Mouse (Mus musculus) heart, postnatal 4 days (tissue): ENCODE measurements around the gene Akr7a5. TPM values are rescaled to one million over a fixed set of nuclear protein-coding genes. Genes with fewer than 3 reads are reported as not detected.

Experiments used
- DNase-seq: peaks from one replicate; pipeline ENCODE4 v3.0.0; 2021
- total RNA-seq, 2 experiments: library from RNA; stranded (reverse); gene quantifications; 2 replicates each; pipeline ENCODE4 v1.2.3; 2021

Akr7a5 gene
- 10 to 100 TPM; 28.4 to 32.9 TPM for total RNA-seq

DNA sequence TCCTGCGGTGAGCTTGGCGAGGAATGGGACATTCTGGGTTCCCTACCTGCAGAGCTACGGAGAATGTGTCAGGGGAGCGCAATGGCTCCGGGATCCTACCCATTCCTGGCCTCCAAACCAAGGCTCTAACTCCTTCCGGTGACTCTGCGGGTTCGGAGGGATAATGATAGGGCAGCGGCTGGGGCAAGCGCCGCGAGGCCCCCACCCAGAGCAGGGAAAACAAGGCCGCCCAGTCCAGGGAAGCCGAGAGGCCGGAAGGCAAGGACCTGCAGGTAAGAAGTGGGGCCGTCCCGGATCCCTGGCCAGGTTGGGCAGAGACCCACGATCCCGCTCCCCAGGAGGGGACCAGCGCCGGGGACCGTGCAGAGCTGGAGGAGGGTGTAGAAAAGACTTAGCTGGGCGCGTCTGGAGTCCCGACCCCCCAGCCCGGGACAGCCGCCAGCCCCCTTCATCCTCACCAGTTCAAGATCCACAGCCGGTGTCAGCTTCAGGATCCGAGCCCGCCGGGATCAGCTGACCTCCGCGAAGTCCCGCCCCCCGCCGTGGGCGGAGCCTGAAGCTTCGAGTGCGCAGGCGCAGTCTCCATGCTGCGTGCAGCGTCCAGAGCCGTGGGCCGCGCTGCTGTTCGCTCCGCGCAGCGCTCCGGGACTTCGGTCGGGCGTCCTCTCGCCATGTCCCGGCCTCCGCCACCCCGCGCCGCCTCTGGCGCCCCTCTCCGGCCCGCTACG lies at the start of gene Akr7a5, which contains the start of gene Pqlc2:
Akr7a5 (plus strand) TSS at position 574 of the 728 bp plus-strand sequence.
Pqlc2 (minus strand) TSS at position 538 of the 728 bp plus-strand sequence.
- peak; percentile 99 for DNase-seq

DNA sequence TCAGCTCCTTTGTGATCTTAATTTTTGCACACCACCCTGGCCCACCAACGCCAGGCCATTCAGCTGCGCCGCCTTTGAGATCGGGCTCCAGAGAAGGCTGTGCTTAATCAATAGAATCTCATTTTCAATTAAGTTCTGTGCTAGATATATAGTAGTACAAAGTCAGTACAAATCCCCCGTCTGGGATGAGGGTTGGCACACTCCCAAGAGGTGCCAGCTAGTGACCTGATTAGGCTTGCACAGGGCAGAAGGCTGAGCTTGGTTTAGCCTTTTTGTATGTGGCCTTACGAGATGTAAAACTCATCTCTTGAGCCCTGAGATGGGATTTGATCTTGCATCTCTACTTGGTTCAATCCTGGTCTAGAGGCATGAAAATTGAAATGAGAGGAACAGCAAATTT lies 47.6 kb upstream of the Akr7a5 start:
- no peak for DNase-seq

- DNase-seq: no peak
These were observed 44.6 kb upstream of the Akr7a5 start for GRCm38 (mm10) chr4:139265783-139266499.

- DNase-seq: no peak
These were observed 44.1 kb upstream of the Akr7a5 start for GRCm38 (mm10) chr4:139266500-139266865.

GRCm38 (mm10) chr4:139267335-139267734 lies 43.2 kb upstream of the Akr7a5 start:
- DNase-seq: no peak

- DNase-seq: no peak
These were observed 42.3 kb upstream of the Akr7a5 start for GRCm38 (mm10) chr4:139268242-139268641.

- DNase-seq: no peak
These were observed 40.4 kb upstream of the Akr7a5 start for GRCm38 (mm10) chr4:139270168-139270567.

- DNase-seq: no peak
These were observed 39.0 kb upstream of the Akr7a5 start for GRCm38 (mm10) chr4:139271562-139271961.

DNA sequence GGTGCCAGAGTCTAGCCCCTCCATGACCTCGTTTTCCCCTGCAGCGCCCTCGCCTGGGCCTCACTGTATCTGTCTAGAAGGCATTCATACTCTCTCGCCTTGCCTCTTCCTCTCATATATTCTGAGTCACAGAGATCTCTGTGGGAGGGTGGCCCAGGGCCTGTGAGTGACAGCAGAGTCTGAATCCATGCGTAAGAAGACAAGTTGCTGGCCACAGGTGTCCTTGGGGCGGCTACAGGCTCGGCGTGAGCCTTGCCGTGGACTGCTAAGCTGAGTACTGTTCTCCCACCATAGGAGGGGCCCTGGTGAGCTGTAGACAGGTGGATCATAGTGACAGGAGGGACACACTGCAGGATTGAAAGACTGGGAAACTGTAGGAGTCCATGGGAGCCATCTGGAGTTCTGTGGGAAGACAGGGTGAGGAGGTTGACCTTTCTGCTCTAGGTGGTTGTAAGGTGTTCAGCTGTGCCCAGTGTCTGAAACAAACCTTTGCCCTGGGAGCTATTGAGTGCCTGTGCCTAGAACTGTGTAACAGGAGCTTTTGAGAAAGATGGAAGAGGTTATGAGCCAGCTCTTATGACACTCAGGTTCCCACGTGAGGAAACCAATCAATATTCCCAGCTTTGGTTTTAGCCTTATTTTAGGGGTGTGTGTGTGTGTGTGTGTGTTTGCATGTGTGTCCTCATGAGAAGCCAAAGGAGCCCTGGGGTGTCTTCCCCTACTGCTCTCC lies 37.4 kb upstream of the Akr7a5 start:
- DNase-seq: no peak

GRCm38 (mm10) chr4:139274573-139274972 lies 36.0 kb upstream of the Akr7a5 start:
- no peak for DNase-seq

- no peak for DNase-seq
These were observed 34.1 kb upstream of the Akr7a5 start for GRCm38 (mm10) chr4:139276411-139276810.

DNA sequence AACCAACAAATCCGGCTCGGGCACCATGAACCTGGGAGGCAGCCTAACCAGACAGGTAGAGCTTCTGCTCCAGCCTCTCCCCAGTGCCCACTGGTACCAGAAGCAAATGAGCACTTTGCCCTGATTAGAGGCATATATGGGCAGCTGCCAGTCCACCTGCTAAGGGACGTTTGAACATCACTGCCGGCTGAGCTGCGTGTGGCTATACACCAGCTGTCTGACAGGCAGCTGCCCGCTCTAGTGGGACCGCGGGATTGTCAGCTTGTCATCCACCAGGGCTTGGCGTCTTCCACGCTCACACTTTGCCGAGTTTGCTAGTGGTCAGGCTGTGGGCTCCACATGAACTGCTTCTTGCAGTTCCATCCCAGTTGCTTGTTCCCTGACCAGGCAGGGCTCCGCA lies 30.0 kb upstream of the Akr7a5 start:
- no peak for DNase-seq

DNA sequence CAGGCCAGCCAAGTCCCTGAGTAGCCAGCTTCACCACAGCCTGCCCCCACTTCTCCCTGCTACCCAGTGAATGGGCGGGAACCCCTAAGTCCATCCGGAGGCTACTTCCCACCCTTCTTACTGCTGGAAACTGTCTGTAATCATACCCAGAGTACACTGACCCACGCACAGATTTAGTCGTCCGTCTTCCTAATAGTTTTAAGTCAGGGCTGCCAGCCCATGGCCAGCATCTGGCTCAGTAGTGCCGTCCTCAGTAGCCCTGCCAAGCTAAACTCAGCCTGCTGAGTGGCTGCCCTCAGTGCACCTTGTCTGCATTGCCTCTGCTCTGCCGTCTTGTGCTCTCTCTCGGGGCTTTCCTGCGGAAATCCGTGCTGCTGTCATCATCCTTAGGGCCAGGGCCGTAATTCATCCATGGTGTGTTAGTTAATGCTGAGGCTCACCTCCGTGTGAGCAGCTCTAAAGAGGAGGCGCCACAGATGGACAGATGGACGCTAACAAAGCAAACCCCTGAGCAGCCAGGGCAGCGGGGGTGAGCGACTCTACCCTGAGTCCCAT lies 28.7 kb upstream of the Akr7a5 start:
- DNase-seq: no peak

DNA sequence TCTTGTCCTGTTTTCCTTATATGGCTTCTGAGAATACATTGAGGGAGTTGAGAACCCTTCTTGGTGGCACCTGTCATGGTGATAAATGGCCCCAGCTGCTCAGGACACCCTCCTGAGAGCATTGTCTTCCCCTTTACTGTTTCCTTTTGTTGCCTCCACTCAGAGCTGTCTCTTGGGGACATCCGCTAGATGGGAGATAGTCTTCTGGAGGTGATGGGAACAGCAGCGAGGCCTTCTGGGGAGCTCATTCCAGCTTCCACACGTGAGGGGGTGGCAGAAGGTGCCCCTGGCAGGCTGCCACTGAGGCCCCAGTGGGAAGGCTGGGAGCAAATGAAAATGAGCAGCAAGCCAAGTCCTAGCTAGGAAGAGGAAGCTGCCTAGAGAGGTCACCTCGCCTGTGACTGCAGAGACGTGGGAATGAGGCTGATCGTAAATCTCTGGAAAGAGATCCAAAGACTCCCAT lies 27.6 kb upstream of the Akr7a5 start:
- DNase-seq: peak; percentile 53

DNA sequence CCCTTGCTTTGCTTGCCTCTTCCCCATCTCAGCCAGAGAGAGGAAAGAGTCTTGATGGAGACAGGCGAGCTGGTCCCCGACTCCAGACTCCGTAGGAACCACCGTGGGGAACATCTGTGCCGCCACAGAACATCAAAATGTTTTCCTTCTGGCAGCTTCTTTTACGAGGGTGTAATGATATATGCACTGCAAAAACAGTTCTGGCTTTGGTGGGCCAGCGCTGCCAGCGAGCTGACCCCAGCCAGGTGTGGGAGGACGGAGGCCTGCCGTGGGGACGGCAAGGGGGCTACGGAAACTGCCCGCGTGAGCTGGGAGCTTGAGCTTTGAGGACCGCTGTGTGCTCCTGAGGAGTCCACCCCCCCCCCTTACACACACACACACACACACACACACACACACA lies 25.7 kb upstream of the Akr7a5 start:
- no peak for DNase-seq

DNA sequence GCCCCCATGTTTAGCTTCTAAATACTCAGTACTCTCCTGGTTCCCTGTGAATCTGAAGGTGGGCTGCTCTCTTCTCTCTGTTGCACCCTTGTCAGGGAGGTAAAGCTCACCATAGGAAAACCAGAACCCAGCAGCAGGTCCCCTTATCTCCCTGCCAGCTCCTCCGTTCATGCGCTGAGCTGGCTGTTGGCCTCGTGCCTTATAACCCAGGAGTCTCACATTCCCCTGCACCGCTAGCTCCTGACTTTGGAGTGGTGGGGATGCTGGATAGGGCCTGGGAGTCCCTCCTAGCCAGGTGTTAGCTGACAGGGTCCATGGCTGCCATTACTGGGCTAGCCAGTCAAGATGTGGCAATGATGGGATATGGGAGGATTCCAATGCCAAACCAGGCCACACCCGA lies 24.3 kb upstream of the Akr7a5 start:
- peak; percentile 45 for DNase-seq

GRCm38 (mm10) chr4:139287122-139287863 lies 23.3 kb upstream of the Akr7a5 start:
- peak; percentile 93 for DNase-seq

- DNase-seq: peak; percentile 53
These were observed 21.5 kb upstream of the Akr7a5 start for GRCm38 (mm10) chr4:139289017-139289416.

- DNase-seq: no peak
These were observed 19.4 kb upstream of the Akr7a5 start for GRCm38 (mm10) chr4:139291099-139291498.

DNA sequence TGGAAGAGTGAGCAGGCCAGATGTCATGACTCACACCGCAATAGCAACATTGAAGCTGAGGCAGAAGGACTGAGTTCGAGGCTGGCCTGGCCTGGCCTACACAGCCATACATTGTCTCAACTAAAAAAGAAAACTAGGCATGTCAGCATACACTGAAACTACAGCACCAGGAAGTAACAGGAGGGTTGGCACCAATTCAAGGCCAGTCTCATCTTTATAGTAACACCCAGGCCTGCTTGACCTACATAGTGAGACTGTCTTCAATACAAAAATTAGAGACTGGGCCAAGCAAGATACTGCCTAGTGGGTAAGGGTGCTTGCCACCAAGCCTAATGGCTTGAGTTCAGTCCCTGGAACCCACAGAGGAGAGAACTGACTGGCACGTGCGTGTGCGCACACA lies 18.5 kb upstream of the Akr7a5 start:
- DNase-seq: no peak

DNA sequence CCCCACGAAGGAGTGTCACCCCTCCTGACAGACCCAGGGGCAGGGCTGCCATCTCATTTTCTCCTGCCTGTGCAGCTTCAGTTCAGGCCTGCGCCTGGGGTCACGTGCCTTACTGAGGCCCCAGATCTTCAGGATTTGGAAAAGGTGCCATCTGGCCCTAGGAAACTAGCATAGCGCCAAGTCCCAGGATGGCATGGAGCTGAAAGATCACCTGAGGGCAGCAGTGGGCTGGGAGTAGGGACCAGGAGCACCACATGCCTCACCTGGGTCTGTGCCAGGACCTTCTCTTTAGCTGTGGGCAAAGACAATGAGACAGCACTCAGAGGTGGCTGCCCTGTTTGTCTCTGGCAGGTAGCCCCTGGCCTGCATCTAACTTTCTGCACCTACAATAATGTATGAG lies 13.0 kb upstream of the Akr7a5 start:
- peak; percentile 76 for DNase-seq
